Mouse (Mus musculus): Measurements from ENCODE around the gene Gimap1.

Gimap1 gene

DNA sequence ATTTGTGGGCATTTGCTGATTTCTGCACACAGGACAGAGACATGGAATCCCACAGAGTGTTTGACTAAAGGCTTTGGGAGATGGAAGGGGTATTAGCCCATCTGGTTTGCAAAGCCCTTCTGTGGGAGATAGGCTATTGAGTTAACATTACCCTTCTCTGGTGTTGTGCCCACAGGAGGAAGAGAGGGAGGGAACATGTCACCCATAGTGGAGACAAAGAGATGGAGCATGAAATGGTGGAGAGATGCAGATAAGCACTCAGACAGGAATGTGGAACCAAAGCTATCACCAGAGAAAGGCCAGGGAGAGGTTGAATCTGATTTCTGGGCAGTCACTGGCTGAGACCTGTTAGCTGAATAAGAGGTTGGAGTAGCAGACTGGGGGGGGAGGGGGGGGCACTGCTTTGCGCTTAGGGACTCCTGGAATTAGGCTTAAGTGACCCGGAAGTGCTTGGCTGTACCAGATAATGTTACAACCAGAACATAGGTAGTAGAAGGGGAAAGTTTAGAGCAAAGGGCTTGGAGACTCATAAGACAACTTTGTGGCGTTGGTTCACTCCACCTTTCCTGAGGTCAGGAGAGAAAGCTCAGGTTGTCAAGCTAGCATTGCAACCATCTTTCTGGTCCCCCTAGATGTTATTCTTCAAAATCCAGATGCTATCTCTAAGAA is 1.8 kb downstream of the Gimap1 start:
- no peak for DNase-seq (ENCODE audit: low read depth)

GRCm38 (mm10) chr6:48741273-48741672 is 2.4 kb downstream of the Gimap1 start:
- DNase-seq (ENCODE audit: low read depth) = no peak

DNA sequence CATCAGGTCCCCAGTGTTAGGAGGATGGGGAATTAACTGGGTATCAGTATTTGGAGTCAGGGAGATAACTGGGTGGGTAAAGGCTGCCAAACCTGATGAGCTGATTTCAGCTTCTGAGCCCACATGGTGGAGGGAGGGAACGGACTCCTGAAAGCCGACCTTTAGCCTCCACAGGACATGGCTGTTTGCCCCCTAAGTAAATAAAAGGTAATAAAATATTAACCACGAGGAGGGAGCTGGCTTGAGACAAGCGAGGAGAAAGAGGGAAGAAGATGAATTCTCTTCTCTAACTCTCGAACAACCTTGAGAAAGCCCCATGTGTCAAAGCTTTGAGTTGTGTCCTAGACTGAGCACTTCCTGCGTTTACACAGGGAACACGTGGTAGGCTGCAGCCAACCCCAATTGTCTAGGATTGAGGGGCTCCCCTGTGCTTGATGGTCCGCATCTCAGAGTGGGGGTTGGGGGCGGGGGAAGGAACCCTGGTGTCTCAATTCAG is 2.9 kb downstream of the Gimap1 start:
- DNase-seq (ENCODE audit: low read depth) = no peak

DNA sequence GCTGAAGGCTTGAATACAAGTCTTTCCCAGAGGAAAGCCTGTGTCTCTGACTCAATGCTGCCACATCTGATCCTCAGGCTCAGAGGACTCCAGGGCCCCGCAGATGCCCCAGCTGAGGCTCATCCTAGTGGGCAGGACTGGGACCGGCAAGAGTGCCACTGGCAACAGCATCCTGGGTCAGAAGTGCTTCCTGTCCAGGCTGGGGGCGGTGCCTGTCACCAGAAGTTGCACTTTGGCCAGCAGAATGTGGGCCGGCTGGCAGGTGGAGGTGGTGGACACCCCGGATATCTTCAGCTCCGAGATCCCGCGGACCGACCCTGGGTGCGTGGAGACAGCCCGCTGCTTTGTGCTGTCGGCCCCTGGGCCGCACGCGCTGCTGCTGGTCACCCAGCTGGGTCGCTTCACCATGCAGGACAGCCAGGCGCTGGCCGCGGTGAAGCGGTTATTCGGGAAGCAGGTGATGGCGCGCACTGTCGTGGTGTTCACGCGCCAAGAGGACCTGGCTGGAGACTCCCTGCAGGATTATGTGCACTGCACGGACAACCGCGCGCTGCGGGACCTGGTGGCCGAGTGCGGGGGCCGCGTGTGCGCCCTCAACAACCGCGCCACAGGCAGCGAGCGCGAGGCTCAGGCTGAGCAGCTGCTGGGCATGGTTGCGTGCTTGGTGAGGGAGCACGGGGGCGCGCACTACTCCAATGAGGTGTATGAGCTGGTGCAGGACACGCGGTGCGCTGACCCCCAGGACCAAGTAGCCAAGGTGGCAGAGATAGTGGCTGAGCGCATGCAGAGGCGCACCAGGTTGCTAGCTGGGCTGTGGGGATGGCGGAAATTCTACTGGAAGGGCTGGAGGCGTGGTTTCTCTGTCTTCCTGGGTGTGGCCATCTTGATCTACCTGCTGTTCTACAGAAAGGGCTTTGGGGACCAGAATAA is 3.8 kb downstream of the Gimap1 start:
- no peak for DNase-seq (ENCODE audit: low read depth)

DNA sequence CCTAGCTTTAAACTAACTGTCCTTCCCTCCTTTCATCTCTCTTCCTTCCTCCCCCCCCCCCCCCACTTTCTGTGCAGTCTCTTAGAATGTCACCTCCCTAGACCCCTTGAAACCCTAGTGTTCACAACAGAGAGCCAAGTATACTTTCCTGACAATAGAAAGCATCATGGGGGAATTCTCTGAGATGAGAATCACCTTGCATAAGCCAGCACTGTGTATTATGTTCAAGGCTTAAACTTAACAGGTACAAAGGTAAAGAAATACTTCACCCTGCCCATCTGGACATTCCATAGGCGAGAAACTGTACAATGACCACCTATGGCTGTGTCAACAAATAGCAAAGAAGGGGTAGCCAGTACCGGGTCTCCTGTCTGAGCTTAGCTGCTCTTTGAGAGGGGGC is 6.6 kb downstream of the Gimap1 start:
- DNase-seq (ENCODE audit: low read depth) = no peak

- DNase-seq (ENCODE audit: low read depth) = peak; percentile 50
Measured at GRCm38 (mm10) chr6:48745959-48746889, 7.4 kb downstream of the Gimap1 start, which contains the start of gene Gimap5. Gene Gimap5, plus strand, starts transcription at chr6:48746197.

DNA sequence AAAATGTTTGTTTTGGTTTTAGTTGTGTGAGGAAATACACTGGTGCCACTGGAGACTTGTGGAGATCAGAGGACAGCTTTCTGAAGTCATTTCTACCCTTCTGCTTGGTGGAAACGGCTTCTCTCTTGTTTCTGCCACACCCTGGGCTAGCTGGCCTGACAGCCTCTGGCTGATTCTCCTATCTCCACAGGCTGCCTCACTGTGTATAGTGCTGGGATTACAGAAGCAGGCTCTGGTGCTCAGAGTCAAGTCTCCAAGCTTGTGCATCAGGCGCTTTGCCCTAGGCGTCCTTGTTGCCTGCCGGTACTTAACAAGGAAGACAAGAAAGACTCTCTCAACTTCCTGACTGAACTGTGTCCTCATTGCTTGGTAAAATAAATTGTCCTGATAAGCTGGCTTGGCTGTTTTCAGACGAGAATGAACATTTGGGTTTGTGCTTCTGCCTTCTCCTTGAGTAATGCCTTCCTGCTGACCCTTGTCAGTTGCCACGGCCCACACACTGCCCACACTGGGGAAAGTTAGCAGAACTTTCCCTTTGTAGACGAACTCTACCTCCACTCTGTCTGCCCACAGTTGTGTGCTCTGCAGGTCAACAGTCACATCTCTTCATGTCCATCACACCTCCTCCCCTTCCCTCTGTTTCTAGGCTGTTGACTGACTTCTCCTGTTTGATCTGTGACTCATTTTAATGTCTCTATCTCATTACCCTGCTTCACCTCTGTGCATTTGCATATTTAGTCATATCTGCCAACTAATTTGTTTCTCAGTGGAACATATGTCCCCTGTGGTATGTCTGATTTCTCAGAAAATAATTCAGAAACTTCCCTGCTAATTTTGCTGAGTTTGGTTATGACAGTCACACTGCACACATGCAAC is 8.5 kb downstream of the Gimap1 start:
- DNase-seq (ENCODE audit: low read depth) = no peak

DNA sequence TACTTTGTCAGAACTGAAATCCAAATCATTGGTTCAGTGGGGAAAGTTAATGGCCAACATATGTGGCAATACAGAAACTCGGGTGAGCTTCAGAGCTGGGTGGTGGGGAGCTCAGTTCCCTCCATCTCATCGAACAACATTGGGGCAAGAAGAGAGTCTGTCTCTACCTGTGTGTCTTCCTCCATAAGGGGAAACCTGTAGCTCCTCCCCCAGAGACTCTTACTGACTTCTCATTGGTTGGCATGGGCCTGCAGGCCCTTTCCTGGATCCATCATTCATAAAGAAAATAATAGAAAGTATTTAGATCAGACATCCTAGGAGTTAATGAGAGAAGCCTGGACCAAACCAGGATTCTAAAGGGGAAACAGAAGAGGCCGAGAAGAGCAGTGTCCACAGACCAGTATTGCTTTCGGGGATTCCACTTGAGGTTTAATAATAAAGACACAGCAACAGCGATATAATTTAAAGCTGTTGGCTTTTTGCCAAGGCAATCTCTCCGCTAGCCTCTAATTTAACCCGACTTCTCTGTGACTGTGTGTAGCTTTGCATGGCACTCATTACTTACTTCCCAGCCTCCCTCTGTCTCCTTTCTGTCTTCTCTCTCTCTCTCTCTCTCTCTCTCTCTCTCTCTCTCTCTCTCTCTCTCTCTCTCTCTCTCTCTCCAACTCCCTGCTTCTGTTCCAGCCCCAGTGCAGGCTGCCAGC is 24.9 kb downstream of the Gimap1 start:
- DNase-seq (ENCODE audit: low read depth) = no peak

DNA sequence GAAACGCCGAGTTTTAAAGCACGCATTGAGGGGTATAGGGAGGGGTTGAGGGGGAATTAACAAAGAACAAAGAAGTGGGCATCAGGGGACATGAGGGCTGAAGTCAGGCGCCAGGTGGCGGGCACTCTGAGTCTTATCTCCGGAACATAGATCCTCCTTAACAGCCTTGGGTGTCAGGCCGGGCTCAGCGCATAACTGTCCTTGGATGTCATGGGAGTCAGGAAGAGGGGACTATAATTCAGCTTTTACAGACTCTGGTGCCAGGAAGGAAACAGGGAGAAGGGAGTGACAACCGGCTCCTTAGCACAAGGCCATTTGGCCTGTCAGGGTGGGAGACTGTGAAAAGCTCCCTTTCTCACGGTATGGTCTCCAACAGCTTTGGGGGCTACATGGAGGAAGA is 25.6 kb downstream of the Gimap1 start:
- DNase-seq (ENCODE audit: low read depth) = no peak

DNA sequence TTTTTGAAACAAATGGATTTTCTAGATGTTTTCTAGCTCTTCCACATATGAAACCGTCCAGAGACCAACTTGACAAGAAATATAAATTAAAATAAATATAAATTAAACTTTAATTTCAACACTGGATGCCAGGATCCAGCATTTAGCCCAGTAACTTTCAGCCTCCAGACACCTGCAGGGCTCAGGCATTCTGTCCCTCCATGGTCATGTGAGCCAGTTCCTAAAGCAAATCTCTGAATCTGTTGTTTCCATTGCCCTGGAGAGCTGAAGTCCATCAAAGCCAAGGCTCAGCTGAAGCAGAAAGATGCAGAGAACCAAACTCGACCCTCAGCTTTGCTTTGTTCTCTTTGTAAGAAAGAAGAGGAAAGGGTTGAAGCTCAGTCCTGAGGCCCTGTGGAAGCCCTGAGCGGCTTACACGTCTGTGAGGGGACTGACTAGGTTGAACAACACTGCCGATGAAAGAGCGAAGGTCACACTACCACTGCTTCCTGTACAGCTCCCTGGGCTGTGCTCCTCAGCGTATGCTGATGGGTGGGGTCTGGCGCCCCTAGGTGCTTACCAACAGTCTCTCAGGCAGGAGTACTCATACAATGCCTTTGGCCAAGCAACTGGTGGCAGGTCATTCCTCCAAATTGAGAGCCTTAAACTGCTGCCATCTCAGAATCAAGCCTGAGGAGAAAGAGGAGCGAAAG is 29.5 kb downstream of the Gimap1 start:
- DNase-seq (ENCODE audit: low read depth) = no peak

- DNase-seq (ENCODE audit: low read depth) = no peak
Measured at GRCm38 (mm10) chr6:48768933-48769332, 30.1 kb downstream of the Gimap1 start.

DNA sequence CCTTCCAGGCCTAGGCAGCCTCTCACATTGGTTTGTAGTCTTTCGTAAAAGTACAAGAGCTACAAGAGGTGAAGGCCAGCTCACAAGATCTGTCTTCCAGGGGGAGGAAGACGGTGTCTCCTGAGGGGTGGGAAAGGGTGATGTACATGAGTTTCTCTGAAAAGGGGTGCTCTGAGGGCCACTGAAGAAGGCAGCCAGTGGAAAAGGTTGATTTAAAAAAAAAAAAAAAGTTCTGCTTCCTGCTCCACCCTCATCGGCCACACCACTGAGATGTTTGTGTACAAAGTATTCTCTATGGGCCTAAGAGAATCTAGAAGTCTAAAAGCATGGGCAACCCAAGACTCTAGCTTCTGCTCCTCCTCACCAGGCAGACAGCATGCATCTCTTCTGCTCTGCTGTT is 31.8 kb downstream of the Gimap1 start, which contains the start of gene Gimap3:
Gene Gimap3 (minus strand): TSS at position 156 of the 400 bp plus-strand sequence.
- DNase-seq (ENCODE audit: low read depth) = no peak

DNA sequence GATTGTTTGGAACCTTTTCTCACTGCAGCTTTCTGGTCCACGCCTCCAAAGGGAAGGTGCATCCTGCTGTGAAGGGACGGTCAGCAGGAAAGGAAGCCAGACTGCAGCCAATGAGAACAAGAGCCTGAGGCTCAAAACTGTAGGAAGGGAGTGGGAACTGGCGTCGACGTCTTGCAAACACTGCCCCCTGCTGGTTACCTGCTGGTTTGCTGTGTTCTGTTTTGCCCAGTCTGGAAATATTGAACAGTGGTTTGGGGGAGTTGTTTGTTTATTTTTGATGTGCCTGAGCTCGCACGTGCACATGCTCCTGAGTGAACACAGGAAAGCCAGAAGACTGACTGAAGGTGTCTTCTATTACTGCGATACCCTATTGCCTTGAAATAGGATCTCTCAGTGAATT is 33.2 kb downstream of the Gimap1 start:
- DNase-seq (ENCODE audit: low read depth) = peak; percentile 87

GRCm38 (mm10) chr6:48784406-48784805 is 45.6 kb downstream of the Gimap1 start:
- DNase-seq (ENCODE audit: low read depth) = no peak

DNA sequence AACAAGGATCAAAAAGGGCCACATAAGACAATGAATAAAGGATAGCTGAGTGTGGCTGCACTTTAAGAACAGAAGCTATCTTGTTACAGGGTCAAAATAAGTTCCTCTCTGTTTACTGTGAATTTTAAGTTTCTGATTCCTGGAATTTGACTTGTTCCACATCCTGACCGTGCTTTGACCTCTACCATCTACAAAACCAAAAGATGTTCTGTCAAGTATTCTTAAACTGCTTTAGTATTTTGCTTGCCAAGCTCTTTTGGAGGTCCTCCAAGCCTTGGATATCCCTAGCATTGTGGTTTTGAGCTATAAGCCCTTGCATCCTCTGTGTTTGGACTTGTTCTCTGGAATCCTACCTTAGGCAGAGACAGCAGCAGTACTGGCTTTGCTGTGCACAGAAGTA is 46.3 kb downstream of the Gimap1 start:
- DNase-seq (ENCODE audit: low read depth) = peak; percentile 37

DNA sequence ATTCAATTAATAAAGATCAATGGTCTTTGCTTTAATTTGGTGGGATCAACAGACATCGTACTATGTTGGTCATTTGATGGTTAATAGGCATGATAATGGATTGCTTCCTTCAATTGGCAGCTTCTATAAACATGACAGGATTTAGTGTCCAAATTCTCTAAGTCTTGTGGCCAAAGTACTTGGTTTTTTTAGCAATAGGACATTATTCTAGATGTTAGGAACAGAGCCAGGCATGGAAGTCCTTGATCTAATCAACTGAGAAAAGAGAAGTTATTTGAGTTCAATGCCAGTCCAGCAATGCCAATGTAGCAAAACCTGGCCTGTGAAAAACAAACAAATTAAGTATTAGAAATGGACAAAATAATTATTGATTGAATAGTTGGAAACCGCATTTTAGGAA is 46.7 kb downstream of the Gimap1 start:
- DNase-seq (ENCODE audit: low read depth) = no peak

DNA sequence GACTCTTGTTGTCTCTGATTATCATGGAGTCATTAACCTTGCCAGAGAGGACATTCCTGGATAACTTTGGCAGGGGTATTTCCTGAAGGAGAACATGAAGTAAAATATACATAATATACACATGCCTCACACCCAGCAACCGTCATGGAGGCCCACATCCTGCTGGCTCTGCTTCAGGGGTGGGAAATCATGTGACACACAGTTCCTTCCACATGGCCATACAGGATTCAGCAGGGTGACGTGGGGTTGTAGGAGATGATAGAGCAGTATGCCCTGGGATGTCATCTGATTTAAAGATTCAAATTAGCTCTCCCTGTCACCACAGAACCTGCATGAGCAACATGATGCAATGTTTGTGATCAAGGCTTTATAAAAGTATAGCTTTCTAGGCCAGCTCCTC is 49.0 kb downstream of the Gimap1 start:
- DNase-seq (ENCODE audit: low read depth) = no peak
